Mouse (Mus musculus) right cerebral cortex, postnatal 36 days (tissue): ENCODE measurements around the gene Rrp9.
"Not testable (repeated sequence)": the region's sequence is repeated elsewhere in the genome, so short reads cannot be mapped to it uniquely, and the experiment has no call there.

Experiments used
- DNase-seq, 2 experiments: peaks; one replicate each; pipeline ENCODE4 v3.0.0; 2022; ENCODE audit warnings: low spot score in 2 of 2, mixed read lengths in 1 of 2

Rrp9 gene

DNA sequence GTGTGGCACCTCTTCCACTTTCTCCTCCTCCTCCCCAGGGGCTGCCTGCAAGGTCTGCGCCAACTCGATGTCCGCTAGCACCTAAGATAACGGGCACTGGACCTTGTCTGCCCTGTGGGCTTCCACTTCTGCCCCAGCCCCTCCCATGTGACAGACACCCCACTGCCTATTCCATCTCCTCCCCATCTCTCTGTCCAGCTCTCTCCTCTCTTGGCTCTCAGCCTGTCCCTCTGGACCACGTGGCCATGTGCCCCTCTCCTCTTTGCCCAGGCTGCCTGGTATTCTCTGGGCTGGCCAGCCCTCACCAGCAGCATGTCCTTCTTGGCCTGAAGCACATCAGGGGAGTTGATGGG is 2.0 kb upstream of the Rrp9 start:
- DNase-seq: peak in 1 of 2 experiments; percentile 3

DNA sequence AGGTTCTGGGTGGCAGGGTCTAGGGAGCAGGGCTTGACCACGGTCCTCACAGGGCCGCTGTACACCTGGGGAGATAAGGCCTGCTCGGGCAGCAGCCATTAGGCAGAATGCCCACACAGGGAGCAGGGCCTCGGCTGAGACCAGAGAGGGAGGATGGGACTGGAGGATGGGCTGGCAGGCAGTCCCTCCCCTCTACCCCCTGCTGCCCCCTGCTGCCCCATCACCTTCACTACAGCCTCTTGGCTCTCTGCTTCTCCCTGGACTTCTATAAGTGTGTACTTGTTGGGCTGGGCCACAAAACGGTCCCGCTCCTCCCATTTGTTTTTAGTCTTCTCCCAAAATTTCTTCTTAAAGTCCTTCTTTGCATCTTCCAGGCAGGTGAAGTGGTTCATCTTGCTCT is 1.3 kb upstream of the Rrp9 start:
- peak; percentile 12 to 25 for DNase-seq

DNA sequence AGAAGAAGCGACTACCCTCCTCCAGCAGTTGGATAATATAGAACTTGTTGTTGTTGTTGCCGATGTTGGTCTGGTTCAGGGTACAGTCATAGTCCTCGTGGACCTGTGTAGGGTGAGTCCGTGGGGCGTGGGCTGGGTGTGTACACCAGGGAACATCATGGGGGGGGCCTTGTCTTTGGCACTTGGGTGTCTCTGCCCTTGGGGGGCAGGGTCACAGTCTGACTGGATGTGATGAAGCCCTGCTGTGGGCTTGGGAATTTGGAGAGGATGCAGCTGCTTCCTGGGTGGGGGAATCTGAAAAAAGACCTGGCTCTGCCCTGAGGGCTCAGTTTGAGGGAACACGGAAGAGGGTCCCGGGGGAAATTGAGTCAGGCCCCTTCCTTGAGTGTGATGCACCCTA is 717 bp upstream of the Rrp9 start:
- peak; percentile 1 to 2 for DNase-seq

DNA sequence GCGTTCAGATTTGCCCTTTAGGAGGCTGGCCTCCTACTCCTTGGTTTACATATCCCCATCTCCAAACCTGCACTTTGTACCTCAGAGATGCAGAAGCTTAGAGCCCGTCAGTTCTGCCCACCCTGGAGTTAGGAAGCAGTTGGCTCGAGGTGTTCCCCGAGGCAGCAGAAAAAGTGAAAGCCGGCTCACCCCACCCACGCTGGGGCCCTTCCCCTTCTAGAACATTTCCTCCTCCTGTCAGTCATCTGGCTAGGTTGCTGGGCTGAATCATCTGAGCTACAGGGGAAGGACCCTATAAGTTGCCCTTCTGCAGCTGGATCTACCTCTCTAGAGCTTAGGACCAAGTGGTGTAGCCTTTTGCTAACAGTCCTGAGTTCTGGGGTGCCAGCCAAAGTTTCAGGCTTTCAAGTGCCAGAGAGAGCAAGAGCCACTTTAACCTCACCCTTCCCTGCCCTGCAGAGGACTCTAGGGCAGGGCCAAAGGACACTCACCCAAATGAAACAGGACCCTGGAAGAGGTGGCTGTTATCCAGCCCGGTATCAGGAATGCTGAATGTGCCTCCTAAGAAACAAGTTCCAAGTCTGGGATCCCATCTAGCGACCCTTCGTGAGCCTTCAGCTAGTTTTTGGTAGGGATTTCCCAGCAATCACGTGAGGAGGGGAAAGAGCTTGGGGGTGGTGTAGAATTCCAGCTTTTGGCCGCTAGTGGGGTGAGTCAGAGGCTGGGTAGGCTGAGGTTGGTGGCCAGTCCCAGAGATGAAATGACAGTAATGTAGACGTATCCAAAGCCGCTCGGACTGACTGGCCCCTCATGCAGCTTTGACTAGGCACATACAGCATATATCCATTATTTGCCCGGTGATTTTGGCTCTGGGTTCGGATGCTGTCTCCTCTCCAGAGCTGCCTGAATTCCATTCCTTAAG is 500 bp downstream of the Rrp9 start:
- DNase-seq: peak in 1 of 2 experiments; percentile 1

DNA sequence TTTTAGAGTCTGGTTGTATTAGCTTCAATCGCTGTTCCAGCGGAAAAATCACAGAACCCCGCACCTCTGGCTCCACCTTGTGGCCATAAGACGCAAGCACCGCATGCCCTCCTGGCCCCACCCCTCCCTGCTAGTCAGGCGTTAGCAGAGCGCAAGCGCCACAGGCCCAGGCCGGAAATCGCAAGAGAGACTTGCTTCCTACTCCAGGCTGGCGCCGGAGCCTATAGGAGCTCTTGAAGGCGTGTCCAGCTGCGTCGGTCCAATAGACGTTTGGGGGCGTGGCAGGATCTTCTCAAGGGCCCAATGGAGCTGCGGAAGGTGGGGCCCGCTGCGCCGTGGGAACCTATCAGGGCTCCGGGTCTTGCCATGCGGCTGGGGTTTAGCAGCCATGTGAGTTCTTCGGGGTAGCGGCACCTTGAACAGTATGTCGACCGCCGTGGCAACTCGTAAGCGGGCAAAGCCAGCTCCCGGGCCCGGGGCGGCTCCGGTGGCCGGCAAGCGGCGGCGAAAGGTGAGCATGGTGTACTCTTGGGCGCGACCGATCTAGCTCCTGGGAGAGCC is 1.2 kb downstream of the Rrp9 start, which contains the start of gene Parp3:
Parp3 (minus strand) TSS at position 26 of the 561 bp plus-strand sequence.
- peak; percentile 99 to 100 for DNase-seq

DNA sequence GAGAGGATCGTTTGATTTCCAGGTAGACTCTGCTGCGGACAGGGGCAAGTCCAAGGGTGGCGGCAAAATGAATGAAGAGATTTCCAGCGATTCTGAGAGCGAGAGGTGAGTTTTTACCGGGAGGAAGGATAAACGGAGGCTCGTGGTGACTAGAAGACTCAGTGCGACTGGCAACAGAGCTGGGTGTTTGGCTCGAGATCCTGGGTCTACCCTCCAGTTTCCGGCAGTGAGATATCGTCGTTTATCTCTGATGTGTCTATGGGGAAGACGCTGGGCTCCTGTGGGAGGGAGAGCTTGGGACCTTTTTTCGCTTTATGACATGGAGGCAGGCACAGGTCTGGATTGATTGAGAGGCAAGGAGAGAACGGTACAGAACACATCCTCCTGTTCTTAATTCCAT is 1.9 kb downstream of the Rrp9 start:
- DNase-seq: no peak

DNA sequence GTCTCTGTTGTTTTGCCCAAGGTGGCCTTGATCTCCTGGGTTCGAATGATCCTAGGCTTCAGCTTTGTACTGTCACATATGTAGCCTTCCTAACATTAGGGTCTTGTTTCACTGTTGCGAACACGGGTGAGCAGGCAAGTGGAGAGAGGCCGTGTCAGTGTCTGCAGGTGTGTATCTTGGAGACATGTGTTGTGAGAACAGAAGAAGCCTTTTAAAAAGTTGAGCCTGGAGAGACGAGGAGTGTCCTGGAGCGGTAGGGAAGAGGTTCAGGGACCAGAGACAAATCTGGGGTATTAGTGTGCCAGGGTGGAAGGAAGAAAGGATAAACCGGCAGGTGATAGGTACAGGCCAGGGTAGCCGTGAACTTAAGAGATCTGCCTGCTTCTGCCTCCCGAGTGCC is 2.3 kb downstream of the Rrp9 start:
- no peak for DNase-seq

DNA sequence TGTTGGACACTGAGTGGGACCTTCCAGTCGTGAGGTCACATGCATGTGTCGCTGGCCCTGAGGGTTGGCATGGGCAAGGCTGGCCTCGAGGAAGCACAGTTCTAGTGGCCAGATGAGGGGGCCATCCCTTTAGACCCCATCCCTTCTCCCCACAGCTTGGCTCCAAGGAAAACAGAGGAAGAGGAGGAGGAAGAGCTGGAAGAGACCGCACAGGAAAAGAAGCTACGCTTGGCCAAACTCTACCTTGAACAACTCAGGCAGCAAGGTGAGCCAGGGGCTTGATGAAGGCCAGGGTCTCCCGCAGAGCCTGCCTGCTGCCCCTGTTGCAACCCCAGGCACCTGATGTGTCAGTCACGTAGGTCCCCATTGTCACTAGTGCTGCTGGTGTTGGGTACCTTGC is 4.8 kb downstream of the Rrp9 start:
- no peak for DNase-seq

DNA sequence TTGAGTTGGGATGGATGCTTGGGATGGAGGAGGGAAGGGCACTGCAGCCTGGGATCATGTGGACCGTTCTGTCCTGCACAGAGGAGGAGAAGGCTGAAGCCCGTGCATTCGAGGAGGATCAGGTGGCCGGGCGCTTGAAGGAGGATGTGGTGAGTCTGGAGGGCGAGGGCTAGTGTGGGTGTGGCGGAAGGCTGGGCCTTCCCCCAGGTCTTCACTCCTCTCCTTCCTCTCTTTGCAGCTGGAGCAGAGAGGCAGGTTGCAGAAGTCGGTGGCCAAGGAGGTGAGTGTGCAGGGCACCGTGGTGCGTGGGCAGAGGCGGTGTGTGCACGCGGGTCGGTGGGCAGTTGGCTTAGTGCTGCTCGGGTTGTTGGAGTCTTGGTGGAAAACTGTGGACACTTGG is 5.3 kb downstream of the Rrp9 start:
- DNase-seq: no peak

DNA sequence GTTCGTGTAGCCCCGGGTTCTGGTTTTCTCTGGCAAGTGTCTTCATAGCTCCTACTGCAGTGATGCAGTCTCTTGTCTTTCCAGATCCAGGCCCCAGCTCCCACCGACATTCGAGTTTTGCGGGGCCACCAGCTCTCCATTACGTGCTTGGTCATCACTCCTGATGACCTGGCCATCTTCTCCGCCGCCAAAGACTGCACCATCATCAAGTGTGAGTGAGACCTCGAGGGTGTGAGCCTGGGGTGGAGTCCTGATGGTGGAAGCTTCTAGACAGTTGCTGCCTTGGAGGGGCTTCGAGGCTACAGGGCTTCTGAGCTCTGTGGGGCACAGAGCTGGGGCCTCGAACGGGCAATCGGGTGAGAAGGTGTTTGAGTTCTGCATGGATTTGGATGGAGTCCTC is 5.9 kb downstream of the Rrp9 start:
- DNase-seq: no peak

DNA sequence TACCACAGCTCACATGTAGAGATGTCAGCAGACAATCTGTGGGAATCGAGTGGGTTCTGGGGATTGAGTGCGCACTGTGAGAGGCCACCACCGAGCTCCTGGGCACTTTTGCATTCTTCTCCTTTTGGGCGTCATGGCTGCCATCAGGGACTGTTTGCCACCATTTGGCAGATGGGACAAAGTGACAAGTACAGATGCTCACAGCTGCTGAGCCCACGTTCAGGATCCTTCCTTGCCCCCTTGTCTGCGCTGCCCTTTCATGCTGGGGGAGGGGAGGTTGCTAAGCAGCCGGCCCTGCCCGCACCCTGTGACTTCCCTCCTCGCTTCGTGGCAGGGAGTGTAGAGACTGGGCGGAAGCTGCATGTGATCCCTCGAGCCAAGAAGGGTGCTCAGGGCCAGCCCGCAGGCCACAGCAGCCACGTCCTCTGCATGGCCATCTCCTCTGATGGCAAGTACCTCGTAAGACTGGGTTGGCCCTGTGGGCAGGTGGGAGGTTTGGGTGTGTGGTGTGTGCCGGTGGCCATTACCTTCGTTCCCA is 6.9 kb downstream of the Rrp9 start:
- DNase-seq: no peak

DNA sequence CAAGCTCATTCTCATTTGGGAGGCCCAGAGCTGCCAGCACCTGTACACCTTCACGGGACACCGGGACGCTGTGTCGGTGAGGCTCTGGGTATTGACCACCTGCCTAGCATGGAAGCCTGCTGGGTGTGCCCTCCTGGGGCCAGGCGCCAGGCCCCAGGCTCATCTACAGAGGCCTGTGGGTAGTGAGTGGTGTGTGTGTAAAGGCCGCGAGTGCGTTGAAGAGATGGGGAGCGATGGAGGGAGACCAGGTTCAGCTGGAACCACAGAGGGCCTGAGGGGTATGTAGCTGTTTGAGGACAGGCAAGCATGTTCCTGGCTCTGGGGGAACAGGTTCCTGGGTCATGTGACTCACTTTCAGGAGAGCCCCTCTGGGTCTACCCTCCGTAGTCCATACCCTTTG is 7.4 kb downstream of the Rrp9 start:
- no peak for DNase-seq

DNA sequence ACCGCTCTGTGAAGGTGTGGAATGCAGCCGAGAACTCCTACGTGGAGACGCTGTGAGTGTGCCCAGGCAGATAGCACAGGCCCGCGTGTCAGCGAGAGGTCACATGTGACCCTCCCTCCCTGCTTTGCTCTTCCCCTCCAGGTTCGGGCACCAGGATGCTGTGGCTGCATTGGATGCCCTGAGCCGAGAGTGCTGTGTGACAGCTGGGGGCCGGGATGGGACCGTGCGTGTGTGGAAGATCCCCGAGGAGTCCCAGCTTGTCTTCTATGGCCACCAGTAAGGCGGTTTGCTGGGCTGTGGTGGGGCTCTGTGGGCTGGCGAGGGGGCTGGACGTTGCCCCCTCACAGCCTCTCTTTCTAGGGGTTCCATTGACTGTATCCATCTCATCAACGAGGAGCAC is 7.8 kb downstream of the Rrp9 start:
- DNase-seq: no peak

DNA sequence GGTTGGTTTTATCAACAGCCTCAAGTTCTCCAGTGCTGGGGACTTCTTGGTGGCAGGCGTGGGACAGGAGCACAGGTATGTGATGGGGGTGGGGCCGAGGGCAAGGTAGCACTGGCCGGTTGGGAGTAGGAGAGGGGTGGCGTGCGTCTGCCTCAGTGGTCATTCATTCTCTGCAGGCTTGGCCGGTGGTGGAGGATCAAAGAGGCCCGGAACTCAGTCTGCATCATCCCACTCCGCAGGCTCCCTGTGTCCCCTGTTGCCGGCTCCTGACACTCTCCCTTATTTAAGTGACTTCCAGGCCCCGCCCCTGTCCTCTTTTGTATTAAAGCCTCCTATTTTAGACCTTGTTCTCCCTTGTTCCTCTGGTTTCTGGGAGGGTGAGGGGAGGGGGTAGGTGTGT is 9.3 kb downstream of the Rrp9 start:
- no peak for DNase-seq

DNA sequence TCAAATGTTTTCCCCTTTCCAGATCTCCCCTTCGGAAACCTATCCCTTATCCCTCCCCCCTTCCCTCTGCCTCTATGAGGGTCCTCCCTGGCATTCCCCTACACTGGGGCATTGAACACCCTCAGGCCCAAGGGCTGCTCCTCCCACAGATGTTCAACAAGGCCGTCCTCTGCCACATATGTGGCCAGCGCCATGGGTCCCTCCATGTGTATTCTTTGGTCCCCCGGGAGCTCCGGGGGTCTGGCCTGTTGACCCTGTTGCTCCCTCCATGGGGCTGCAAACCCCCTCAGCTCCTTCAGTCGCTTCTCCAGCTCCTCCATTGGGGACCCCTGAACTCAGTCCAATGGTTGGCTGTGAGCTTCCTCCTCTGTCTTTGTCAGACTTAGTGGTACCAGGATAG is 11.8 kb downstream of the Rrp9 start:
- not testable (repeated sequence) for DNase-seq

DNA sequence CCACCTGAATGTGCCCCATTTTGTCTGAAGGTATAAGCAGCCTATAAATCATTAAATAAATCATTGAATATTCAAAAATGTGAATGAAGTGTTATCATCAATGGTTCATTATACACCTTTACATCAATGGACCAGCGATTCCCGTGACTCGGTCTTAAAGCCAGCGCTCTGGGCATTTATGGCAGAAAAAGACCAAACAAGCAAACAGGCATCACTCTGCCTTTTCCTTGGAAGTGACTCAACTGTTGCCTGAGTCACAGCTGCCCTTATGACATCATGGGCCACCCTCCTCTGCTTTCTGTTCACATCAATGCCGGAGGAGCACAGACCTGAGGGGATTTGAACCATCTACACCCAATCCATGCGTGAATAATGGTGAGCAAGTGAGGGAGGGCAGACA is 23.9 kb downstream of the Rrp9 start, which contains the start of gene Iqcf1:
Iqcf1 (plus strand) TSS at position 301 of the 400 bp plus-strand sequence.
- no peak for DNase-seq

DNA sequence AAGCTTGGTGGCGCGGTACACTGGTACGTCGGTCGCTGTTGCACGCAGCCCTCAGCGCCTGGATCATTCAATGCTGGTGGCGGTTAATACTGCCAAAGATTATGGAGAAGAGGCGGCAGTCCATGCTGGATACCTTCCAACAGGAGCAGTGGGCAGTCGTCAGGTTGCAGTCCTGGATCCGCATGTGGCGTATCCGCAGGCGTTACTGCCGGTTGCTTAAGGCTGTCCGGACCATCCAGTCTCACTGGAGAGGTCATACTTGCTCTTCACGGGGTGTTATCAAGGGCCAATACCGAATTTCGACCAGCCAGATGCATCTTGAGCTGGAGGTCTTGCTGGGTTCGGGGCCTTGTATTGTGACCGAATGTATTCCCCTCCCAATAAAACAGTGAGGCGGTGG is 26.1 kb downstream of the Rrp9 start:
- no peak for DNase-seq

DNA sequence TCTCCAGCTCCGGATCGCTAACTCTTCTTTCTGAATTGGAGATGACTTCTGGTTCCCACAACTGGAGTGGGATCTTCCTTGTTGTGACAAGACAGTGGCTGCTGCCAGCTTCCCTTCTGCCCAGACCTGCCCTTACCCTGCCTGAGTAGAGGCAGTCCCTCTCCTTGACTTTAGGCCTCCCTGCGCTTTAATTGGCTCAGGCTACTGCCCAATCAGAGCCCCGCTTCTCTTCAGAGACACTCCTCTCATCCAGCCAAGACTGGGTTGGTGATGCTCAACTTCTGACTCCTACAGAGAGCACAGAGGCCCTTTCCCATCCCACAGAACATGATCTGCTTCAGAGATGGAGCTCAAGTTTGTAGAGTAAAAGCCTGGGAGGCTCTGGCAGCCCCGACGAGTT is 28.5 kb downstream of the Rrp9 start:
- no peak for DNase-seq

DNA sequence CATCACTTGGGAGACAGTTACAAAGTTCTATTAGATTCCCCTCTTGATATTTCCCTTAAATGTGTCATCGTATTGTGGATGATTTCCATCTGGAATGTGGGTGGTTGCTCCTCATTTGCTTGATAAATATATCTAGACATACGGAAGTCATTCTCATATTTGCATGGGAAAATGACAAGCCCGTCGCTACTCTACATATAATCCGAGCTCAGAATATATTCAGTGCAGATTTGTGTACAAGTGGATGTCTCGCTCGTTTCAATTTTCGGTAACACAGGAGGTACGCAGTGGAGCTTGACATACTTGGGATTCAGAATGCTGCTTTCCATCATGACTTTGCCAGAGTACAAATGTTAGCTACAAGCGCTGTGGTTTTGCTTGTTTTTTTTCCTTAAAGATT is 33.6 kb downstream of the Rrp9 start:
- no peak for DNase-seq

DNA sequence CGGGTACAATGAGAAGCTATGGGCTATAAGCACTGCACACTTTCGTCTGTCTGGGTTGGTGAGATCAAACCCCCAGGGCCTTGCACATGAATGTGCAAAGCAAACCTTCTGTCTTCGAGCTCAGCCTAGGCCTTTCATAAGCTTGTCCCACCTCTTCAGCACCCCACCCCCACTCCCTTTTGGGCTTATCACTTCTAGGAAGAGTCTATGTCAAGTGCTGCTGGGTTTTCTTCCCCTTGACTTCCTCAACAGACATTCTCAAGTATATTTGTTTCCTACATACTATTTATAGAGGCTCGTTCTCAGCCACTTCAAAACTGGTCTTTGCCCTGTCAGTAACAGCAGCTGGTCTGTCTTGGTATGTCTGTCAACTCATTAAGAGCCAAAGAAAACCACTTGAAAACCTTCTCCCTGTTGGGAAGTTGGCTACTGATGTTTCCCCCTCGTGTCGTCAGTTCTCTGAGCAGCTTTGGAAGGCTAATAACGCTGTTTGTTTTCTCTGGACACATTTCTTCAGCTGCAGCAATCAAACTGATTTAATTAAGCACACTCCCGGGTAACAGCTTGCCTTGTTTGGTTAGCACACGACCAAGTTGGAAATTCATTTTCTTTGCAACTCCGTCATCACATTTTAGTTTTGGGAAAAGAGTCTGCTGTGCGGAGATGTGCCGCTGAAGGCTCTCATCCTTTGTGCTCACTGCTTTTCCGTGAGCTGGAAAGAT is 37.1 kb downstream of the Rrp9 start:
- DNase-seq: no peak

DNA sequence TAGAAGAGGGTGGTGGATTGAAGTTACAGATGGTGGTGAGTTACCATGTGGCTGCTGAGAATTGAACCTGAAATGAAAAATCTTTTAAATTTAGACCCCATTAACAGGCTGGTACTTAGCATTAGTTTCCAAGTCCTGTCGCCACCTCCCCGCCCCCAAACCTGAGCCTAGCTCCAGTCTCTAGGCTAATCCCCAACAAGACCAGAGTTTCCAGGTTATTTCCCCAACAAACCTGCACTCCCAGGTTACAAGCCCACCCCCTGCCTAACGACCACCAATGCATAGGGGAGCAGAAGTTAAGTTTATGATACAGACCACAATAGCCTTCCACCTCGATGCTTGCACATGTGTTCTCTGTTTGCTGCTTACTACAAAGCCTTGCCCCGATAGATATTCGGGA is 37.8 kb downstream of the Rrp9 start:
- DNase-seq: no peak

DNA sequence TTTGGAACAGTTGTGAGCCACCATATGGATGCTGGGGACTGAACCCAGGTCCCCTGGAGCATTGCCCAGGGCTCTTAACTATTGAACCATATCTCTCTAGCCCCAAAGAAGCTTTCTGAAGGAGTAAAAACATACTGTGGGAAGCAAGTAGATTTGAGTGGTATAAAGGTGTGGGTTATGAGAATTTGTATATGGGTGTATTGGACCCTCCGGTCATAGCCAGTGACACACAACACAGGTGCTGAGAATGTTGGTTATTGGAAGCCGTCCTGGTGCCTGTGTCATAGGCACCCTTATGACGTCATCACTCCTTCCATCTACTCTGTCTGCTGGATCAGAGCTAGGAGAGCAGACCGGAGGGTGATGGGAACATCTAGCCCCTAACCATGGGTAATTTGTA is 38.5 kb downstream of the Rrp9 start, which contains the start of gene Iqcf5:
Iqcf5 (plus strand) TSS at position 301 of the 400 bp plus-strand sequence.
- no peak for DNase-seq
